In genomic region chr16:95868896-95869295, GRCm38 (mm10) we compare ENCODE assay signal across 26 mouse cellular contexts.
DNase-seq lines count a peak whose midpoint lies in the region; ATAC-seq and TF ChIP-seq lines count a peak whose summit lies in the region.
"Had no signal": no experiment of that assay in that cellular context is flagged by ENCODE, and none has a peak within 500 bp of the region (broad histone marks: within the 10 kb centered on the region; RNA-seq: fewer than 3 reads in every experiment).

No protein-coding gene starts in this region.

- no peak for TF ChIP-seq POLR2A in kidney, adult 2 months (IDR thresholded peaks at IDR 0.05; ENCODE audit: low read depth, low read length)
- TF ChIP-seq POLR2A in thymus, adult 2 months (IDR thresholded peaks at IDR 0.05; ENCODE audit: control insufficient read depth, extremely low read depth, insufficient read depth, low read length, poor library complexity): no peak

- H3K36me3 ChIP-seq in kidney, embryonic 16.5 days (ENCODE audit: insufficient read depth, low read length): no peaks in the 10 kb centered on the region
- H3K36me3 ChIP-seq in kidney, adult 2 months (ENCODE audit: control insufficient read depth, insufficient read depth, low read length): no peaks in the 10 kb centered on the region
- no peaks in the 10 kb centered on the region for H3K36me3 ChIP-seq in thymus, adult 2 months (ENCODE audit: control insufficient read depth, insufficient read depth, low read length)
- H3K36me3 ChIP-seq in limb, embryonic 10.5 days: no peaks in the 10 kb centered on the region
- H3K36me3 ChIP-seq: embryonic facial prominence, embryonic 15.5 days; forebrain, embryonic 12.5 days; heart, embryonic 15.5 days; hindbrain, embryonic 12.5 days; intestine, embryonic 15.5 days; limb, embryonic 13.5 days; liver, embryonic 12.5 days; neural tube, embryonic 13.5 days had no signal

- no peak for DNase-seq in kidney, adult 2 months
- DNase-seq in thymus, adult 2 months: peak; percentile 11
- no peak for DNase-seq in thymus, postnatal 0 days (ENCODE audit: low spot score)
- DNase-seq in limb, embryonic 10.5 days (ENCODE audit: low spot score): no peak
- no peak for DNase-seq in cerebellum, adult 18-20 months
- DNase-seq: adrenal gland, adult 2 months; adrenal gland, postnatal 36 days; cerebellum, adult 9-10 months; cerebellum, postnatal 36 days; forebrain, postnatal 0 days; kidney, postnatal 25 days; lung, adult 18-20 months; lung, postnatal 10 days; right cerebral cortex, postnatal 4 days had no signal

- H3K4me1 ChIP-seq in kidney, embryonic 16.5 days (ENCODE audit: insufficient read depth, low read length): no peaks in the 10 kb centered on the region
- no peaks in the 10 kb centered on the region for H3K4me1 ChIP-seq in kidney, adult 2 months (ENCODE audit: control insufficient read depth, insufficient read depth, low read length)
- peaks cover 62% of the 10 kb centered on the region for H3K4me1 ChIP-seq in thymus, adult 2 months (replicated peaks; ENCODE audit: control insufficient read depth, insufficient read depth, low read length)
- peaks cover 36% of the 10 kb centered on the region for H3K4me1 ChIP-seq in limb, embryonic 10.5 days
- H3K4me1 ChIP-seq: forebrain, embryonic 12.5 days; liver, embryonic 12.5 days had no signal

- H3K9ac ChIP-seq in kidney, embryonic 16.5 days (replicated peaks; ENCODE audit: low read length): no peak overlapping the region
- H3K9ac ChIP-seq: embryonic facial prominence, embryonic 15.5 days; forebrain, embryonic 12.5 days; forebrain, postnatal 0 days; heart, embryonic 15.5 days; hindbrain, embryonic 12.5 days; intestine, embryonic 15.5 days; liver, embryonic 12.5 days; neural tube, embryonic 13.5 days had no signal

- 0 out of 2 replicates have a peak, but pooled peaks have one; percentile 16 for ATAC-seq in kidney, embryonic 16.5 days (ENCODE audit: low FRiP score, low TSS enrichment)
- ATAC-seq: forebrain, postnatal 0 days; hindbrain, postnatal 0 days; intestine, embryonic 15.5 days; liver, embryonic 12.5 days had no signal

- no peak overlapping the region for H3K4me3 ChIP-seq in kidney, embryonic 16.5 days (ENCODE audit: low read length)
- no peak overlapping the region for H3K4me3 ChIP-seq in kidney, adult 2 months (ENCODE audit: insufficient read depth, low read depth, low read length)
- H3K4me3 ChIP-seq in thymus, adult 2 months (ENCODE audit: control insufficient read depth, insufficient read depth, low read length): no peak overlapping the region
- H3K4me3 ChIP-seq in limb, embryonic 10.5 days: no peak overlapping the region
- H3K4me3 ChIP-seq: embryonic facial prominence, embryonic 15.5 days; forebrain, embryonic 12.5 days; heart, embryonic 15.5 days; hindbrain, embryonic 12.5 days; intestine, embryonic 15.5 days; limb, embryonic 13.5 days; liver, embryonic 12.5 days; neural tube, embryonic 13.5 days had no signal

- H3K27ac ChIP-seq in kidney, embryonic 16.5 days (ENCODE audit: low read length): no peak overlapping the region
- no peak overlapping the region for H3K27ac ChIP-seq in kidney, adult 2 months (ENCODE audit: insufficient read depth, low read depth, low read length)
- H3K27ac ChIP-seq in thymus, adult 2 months (ENCODE audit: control insufficient read depth, insufficient read depth, low read length): peak overlapping the region; percentile 72
- 0 out of 2 replicates have a peak overlapping the region, but pooled peaks have one; percentile 75 for H3K27ac ChIP-seq in limb, embryonic 10.5 days
- H3K27ac ChIP-seq: embryonic facial prominence, embryonic 15.5 days; forebrain, embryonic 12.5 days; hindbrain, embryonic 12.5 days; hindbrain, postnatal 0 days; intestine, embryonic 15.5 days; liver, embryonic 12.5 days; neural tube, embryonic 13.5 days; stomach, postnatal 0 days had no signal

- 87% methylated on average over 1 of the region's 1 CpGs for WGBS in kidney, embryonic 16.5 days
- 98% methylated on average over 1 of the region's 1 CpGs for WGBS in kidney, adult 2 months
- 100% methylated on average over 1 of the region's 1 CpGs for WGBS in thymus, adult 2 months
- WGBS in limb, embryonic 10.5 days: 86% methylated on average over 1 of the region's 1 CpGs

- no peaks in the 10 kb centered on the region for H3K9me3 ChIP-seq in kidney, embryonic 16.5 days (ENCODE audit: low read length)
- no peaks in the 10 kb centered on the region for H3K9me3 ChIP-seq in limb, embryonic 10.5 days (replicated peaks)
- H3K9me3 ChIP-seq: embryonic facial prominence, embryonic 15.5 days; forebrain, embryonic 12.5 days; heart, embryonic 15.5 days; hindbrain, embryonic 12.5 days; intestine, embryonic 15.5 days; limb, embryonic 13.5 days; liver, embryonic 12.5 days; neural tube, embryonic 13.5 days had no signal

- H3K4me2 ChIP-seq in kidney, embryonic 16.5 days (replicated peaks; ENCODE audit: low read depth, low read length): no peak overlapping the region
- H3K4me2 ChIP-seq: embryonic facial prominence, embryonic 15.5 days; forebrain, embryonic 12.5 days; heart, embryonic 15.5 days; hindbrain, embryonic 12.5 days; intestine, embryonic 15.5 days; limb, embryonic 13.5 days; liver, embryonic 12.5 days; midbrain, embryonic 11.5 days; neural tube, embryonic 13.5 days had no signal

- no peak for TF ChIP-seq CTCF in kidney, adult 2 months (conservative IDR thresholded peaks at IDR 0.05; ENCODE audit: insufficient read depth, insufficient read length, low read depth, low read length)
- no peak for TF ChIP-seq CTCF in thymus, adult 2 months (IDR thresholded peaks at IDR 0.05; ENCODE audit: borderline replicate concordance, control insufficient read depth, extremely low read depth, insufficient read depth, low read length, poor library complexity)

- no peaks in the 10 kb centered on the region for H3K27me3 ChIP-seq in kidney, embryonic 16.5 days (ENCODE audit: insufficient read depth, low read length)
- H3K27me3 ChIP-seq in kidney, adult 2 months (replicated peaks; ENCODE audit: control insufficient read depth, insufficient read depth, low read length): no peaks in the 10 kb centered on the region
- H3K27me3 ChIP-seq in thymus, adult 2 months (ENCODE audit: control insufficient read depth, insufficient read depth, low read length): no peaks in the 10 kb centered on the region
- no peaks in the 10 kb centered on the region for H3K27me3 ChIP-seq in limb, embryonic 10.5 days (ENCODE audit: low read depth, poor library complexity, severe bottlenecking)
- H3K27me3 ChIP-seq: embryonic facial prominence, embryonic 15.5 days; forebrain, embryonic 12.5 days; heart, embryonic 15.5 days; hindbrain, embryonic 12.5 days; intestine, embryonic 15.5 days; limb, embryonic 13.5 days; liver, embryonic 12.5 days; neural tube, embryonic 13.5 days had no signal

Comparison
In these comparisons a context has a peak if more than half of its experiments do, and no peak if none do; other contexts are left out.
1. H3K27ac ChIP-seq: peak in thymus, adult 2 months (single experiment) and limb, embryonic 10.5 days (single experiment); none in kidney, embryonic 16.5 days (single experiment) and kidney, adult 2 months (single experiment).